Mouse (Mus musculus) ES-Bruce4 (cell line): ENCODE measurements around the gene Eno2.

Experiments used
- CTCF ChIP-seq: IDR thresholded peaks from one replicate; pipeline ENCODE4 v1.8.1; 2011; ENCODE audit warnings: low read depth, low read length
- POLR2A ChIP-seq: IDR thresholded peaks from one replicate; pipeline ENCODE4 v1.8.1; 2011; ENCODE audit warnings: low read length; ENCODE audit not compliant: insufficient read depth

GRCm38 (mm10) chr6:124711824-124712782 lies 57.4 kb downstream of the Eno2 start, which contains the start of the genes Emg1 and Phb2:
- TF ChIP-seq POLR2A (no peak), CTCF (no peak)
